Mouse (Mus musculus) left cerebral cortex, adult 2 months (tissue): ENCODE measurements around the gene Mpl. TPM values are rescaled to one million over a fixed set of nuclear protein-coding genes. Genes with fewer than 3 reads are reported as not detected.

Experiments used
- DNase-seq, 2 experiments: peaks; one replicate each; pipeline ENCODE4 v3.0.0; 2021 to 2022; ENCODE audit warnings: low spot score in 2 of 2, mixed read lengths in 1 of 2; ENCODE audit errors: extremely low spot score in 1 of 2
- H3K27ac ChIP-seq: fragments of 200-600 bp; 2 replicates; pipeline ENCODE4 v1.8.1; 2022
- H3K4me3 ChIP-seq: fragments of 200-600 bp; 2 replicates; pipeline ENCODE4 v1.8.1; 2022
- CTCF ChIP-seq: fragments of 200-600 bp; IDR thresholded peaks from 2 replicates; pipeline ENCODE4 v1.8.1; 2022; ENCODE audit warnings: antibody characterized with exemption, mild to moderate bottlenecking, moderate library complexity
- intact Hi-C: fragments of 180-260 bp; cut with DNase I; formaldehyde crosslinking; loops from one replicate; pipeline ENCODE4 v1.15.1; 2025
- total RNA-seq, 2 experiments: library from RNA; stranded (reverse); gene quantifications; 2 replicates each; pipeline ENCODE4 v1.2.3; 2021

Gene Mpl
- total RNA-seq, 2 experiments from 2014 or later, result 0.79 to 1.4 TPM

DNA sequence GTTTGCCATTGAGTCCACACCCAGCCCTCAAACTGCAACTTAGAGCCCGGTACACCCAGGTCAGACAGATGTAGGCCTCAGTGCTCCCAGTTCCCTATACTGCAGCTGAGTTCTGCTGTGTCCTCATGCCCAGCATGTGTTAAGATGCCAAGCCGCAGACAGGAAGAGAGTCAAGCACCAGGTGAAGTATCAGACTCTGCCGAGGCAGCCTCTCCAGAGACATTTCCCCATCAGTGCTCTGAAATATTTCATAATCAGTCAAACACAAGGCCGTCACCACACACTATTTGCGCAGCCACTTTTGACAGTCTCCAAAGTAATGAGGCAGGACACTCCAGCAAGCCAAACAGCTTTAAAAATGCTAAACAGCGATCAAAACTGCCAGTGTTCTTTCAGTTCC lies 58.9 kb downstream of the Mpl start:
- Histone ChIP-seq H3K27ac (no peak overlapping the region), H3K4me3 (no peak overlapping the region)
- no peak for TF ChIP-seq CTCF
- DNase-seq, result no peak
- intact Hi-C loops, result no loop called here

DNA sequence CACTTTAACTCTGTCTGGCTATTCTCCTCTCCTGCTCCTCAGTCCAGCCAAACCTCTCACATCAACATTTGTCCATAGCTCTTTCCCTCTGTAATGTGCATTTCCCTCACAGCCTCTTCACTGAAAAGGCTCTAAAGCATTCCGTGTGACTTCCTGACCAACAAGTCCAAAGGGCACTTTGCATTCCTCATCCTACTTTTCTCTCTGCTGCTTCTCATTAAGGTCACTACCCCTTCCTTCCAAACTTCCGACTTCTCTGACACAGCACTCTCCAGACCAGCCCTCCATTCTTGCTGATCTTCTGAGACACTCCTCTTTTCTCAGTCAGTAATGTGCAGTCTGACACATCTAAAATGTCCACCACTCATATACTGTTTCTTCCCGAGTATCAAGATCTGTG lies 60.9 kb downstream of the Mpl start:
- Histone ChIP-seq H3K27ac (no peak overlapping the region), H3K4me3 (no peak overlapping the region)
- no peak for TF ChIP-seq CTCF
- intact Hi-C loops, result no loop called here
- DNase-seq, result no peak

DNA sequence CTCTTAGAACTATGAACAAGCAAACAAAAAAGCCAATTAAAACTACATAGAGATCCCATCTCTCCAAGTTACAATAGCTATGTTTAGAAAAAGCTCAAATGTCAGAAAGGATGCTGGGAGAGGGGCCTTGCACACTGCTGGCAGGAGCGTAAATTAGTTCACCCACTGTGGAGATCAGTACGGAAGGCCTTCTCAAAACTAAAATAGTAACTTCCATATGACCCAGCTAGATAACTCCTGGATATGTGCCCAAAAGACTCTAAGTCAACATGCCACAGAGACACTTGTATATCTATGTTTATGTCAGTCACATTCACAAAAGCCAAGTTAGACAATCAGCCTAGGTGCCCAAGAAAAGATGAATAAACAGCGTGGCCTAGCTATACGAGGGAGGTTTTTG lies 62.0 kb downstream of the Mpl start:
- Histone ChIP-seq H3K4me3 (no peak overlapping the region), H3K27ac (no peak overlapping the region)
- no peak for DNase-seq
- TF ChIP-seq CTCF, result no peak
- intact Hi-C loops, result no loop called here

- H3K27ac ChIP-seq, result no peak overlapping the region
- intact Hi-C loops, result no loop called here
- TF ChIP-seq CTCF, result no peak
- no peak overlapping the region for H3K4me3 ChIP-seq
- DNase-seq, result no peak
Observed at GRCm38 (mm10) chr4:118394505-118394904, 62.8 kb downstream of the Mpl start.

Other genes with a start within 250 kb of the Mpl start
- gene Ptprf, start 166.1 kb downstream of the Mpl start, total RNA-seq, result 100 to 1,000 TPM; 118 to 119 TPM
- 10 to 100 TPM; 40.3 to 43.4 TPM for gene Szt2, start 48.2 kb downstream of the Mpl start, total RNA-seq
- 10 to 100 TPM; 54.2 to 63.5 TPM for gene Med8, start 48.2 kb downstream of the Mpl start, total RNA-seq
- gene Elovl1, start 29.4 kb downstream of the Mpl start, total RNA-seq, result 10 to 100 TPM; 18.6 to 25.3 TPM
- 1 to 10 TPM in 1 of 2 experiments, under 1 TPM in 1; 0.81 to 1.8 TPM for gene Cdc20, start 20.2 kb downstream of the Mpl start, total RNA-seq
- 1 to 10 TPM; 8.2 to 8.5 TPM for gene Tie1, start 32.5 kb upstream of the Mpl start, total RNA-seq
- not detected for gene 2610528J11Rik, start 69.5 kb upstream of the Mpl start, total RNA-seq
- 1 to 10 TPM; 5.0 to 7.1 TPM for gene Tmem125, start 86.5 kb upstream of the Mpl start, total RNA-seq
- under 1 TPM; 0.72 to 0.82 TPM for gene Cfap57, start 163.3 kb upstream of the Mpl start, total RNA-seq
- 10 to 100 TPM; 52.7 to 61.4 TPM for gene Ebna1bp2, start 163.3 kb upstream of the Mpl start, total RNA-seq
- not detected for gene Olfr62, start 201.4 kb upstream of the Mpl start, total RNA-seq
- not detected for gene Olfr1342, start 235.2 kb upstream of the Mpl start, total RNA-seq
- gene Olfr1341, start 246.0 kb upstream of the Mpl start, total RNA-seq, result not detected